Mouse (Mus musculus) layer of hippocampus, postnatal 14 days (tissue): Measurements from ENCODE around the gene Dydc1. TPM values are rescaled to one million over a fixed set of nuclear protein-coding genes. Genes with fewer than 3 reads are reported as not detected.
A peak's percentile ranks its signal among the peaks of the same experiment; 100 is the strongest.
"Not testable (repeated sequence)": the region's sequence is repeated elsewhere in the genome, so short reads cannot be mapped to it uniquely, and the experiment has no call there.

Experiments used
- DNase-seq, 2 experiments: peaks; one replicate each; pipeline ENCODE4 v3.0.0; 2021 to 2022; ENCODE audit warnings: low spot score in 2 of 2, mixed read lengths in 1 of 2
- long read RNA-seq, 2 experiments: library from polyadenylated mRNA; stranded (forward); transcript quantifications; one replicate each; pipeline ENCODE4 v2.0.0; 2021
- total RNA-seq, 2 experiments: library from RNA; stranded (reverse); gene quantifications; 2 replicates each; pipeline ENCODE4 v1.2.3; 2021

Dydc1 gene
- not detected for total RNA-seq
- long read RNA-seq, experiment 1: 0 reads
- long read RNA-seq, experiment 2: 0 reads

DNA sequence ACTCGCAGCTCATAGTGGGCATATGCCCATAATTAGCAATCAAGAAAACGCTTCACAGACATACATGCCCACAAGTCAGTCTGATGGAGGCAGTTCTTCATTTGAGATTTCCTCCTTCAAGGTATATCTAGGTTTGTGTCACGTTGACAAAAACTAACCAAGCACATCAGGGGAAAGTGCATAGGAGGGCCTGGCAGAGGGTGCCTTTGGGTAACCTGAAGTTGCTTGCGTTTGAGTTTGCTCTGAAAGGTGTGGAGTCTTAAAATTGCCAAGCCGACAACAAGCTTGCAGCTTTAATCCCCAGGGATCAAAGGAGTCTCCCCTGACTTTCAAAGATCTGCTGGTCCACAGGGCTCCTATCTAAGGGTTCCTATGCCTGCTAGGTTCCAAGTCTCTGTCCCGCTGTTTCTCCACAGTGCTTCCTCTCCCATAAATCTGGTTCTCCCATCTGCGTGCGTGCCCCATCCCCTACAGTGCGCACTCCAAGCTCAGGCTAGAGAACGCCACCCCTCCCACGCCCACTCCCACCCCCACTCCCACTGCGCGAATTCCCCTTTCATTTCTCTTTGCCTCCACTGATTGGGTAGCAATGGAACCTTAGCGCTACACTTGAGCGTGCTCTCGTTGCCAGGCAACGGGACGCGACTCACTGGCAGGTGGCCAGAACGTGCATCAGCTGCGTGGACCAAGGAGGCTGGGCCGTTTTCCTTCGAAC, at the start of gene Dydc1:
Gene Dydc1 (plus strand): TSS at position 683 of the 715 bp plus-strand sequence.
- DNase-seq: peak; percentile 78 to 83

DNA sequence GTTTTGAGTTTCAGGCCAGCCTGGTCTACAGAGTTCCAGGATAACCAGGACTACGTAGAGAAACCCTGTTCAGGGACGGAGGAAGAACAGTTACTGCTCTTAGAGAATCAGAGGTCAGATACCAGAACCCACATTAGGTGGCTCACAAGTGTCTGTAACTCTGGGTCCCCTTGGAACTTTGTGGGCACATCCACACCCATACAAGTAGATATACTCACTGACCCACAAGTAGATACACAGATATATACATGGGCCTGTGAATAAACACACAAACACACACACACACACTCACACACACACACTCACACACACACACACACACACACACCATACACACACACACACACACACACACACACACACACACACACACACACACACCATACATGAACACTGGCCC, 47.6 kb upstream of the Dydc1 start:
- DNase-seq: no peak

DNA sequence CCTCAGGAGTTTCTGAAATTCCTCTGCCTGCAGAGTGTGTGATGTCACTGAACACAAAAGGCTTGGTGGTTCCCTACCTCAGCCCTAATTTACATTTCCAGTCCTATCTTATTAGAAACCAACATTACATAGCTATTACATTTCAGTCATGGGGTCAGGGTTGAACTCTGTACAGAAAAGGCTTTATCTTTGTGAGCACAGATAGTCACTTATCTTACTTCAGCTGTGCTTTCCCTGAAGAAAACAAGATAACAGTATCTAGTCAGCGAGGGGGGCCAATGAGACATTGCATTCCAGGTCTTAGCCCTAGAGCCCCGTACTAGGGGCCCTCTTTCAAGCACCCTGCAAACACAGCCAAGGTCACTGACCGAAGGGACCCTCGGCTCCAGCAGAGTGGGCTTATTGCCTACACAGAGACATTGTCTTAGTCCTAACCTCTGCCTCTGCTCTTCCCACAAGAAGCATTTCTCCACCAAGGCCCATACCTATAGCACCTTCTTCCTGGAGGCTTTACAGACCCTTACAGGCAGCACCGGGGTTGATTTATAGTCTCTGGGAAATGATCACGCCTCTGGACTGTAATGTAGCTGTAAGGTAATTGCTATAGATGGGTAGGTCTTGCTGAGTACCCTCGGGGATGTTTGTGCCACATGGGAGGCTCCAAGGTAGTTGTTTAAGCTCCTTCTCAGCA, 47.0 kb upstream of the Dydc1 start:
- no peak for DNase-seq

DNA sequence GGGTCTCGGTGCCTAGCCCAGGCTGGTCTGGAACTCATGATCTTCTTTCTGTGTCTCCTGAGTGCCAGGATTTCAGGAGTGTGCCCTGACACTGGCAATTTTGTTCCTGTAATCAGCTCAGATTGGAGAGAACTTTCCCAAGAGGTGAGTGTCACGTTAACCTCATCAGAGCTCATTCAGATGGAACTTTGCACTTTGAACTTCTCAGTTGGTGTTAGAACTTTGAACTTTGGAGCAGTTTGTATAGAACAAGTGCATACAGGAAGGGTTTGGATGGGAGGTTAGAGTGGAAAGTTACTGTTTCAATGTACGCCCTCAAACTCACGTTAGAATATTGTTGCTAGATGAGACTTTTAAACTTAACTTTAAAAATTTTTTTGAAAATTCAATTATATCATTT, 43.4 kb upstream of the Dydc1 start:
- DNase-seq: no peak

DNA sequence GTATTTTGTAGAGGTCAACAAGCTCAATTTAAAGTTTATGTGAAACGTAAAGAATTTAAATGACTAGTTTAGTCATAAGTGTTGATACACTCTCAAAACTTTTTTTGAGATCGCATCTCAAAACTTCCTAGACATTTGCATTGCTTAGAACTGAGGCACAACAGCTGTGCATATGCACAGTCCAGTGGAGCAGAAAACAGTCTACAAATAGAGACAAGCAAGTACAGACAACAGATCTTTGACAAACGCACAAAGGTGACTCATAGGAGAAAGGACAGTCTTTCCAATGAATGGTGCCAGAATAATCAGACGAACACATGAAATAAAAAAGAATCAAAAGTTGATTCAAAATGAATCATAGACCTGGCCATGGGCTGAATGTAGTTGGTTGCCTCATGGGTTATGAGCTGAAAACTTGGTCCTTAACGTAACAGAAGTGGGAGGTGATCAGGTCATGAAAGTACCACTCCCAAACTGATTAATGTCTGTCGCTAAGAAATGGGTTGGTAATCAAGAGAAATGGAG, 41.7 kb upstream of the Dydc1 start:
- no peak for DNase-seq

DNA sequence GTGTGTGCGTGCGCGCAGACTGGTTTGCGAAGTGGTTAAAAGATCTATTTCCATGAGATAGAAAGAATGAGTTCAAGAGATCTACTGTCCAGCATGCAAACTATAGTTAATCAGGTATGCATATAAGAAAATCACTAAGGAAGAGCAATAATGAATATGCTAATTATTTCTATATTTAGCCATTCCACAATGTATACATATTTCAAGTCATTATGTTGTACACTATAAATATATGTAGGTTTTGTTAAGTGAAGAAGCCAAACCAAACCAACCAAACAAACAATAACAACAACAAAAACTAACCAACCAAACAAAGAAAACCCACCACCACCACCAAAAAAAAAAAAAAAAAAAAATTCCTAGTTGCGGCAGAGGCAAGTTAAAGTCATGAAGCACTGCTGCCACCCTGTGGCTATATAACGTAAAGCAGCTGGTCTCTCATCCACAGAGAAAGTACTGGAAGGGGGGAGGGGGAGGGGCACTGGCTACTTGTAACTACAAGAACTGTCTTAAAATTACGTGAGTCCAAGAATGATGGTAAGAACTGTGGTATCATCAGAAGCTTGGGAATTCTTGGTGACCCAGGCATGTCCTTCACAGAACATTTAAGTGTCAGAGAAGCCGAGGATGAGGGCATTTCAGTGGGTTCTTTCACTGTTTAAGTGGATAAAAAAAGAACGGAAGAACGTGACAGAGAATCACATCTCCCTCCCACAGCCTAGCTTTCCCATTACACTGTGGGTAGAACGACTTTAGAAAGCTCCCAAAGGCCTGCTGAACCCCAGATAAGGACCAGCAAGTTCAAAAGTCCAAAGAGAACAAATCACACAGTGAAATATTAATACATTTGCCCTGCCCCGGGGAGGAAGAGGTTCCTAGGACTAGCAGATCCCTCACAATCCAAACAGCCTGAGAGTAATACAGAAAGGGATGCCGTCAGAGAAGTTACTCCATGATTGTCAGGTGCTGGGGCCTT, 39.3 kb upstream of the Dydc1 start:
- peak; percentile 77 to 88 for DNase-seq

DNA sequence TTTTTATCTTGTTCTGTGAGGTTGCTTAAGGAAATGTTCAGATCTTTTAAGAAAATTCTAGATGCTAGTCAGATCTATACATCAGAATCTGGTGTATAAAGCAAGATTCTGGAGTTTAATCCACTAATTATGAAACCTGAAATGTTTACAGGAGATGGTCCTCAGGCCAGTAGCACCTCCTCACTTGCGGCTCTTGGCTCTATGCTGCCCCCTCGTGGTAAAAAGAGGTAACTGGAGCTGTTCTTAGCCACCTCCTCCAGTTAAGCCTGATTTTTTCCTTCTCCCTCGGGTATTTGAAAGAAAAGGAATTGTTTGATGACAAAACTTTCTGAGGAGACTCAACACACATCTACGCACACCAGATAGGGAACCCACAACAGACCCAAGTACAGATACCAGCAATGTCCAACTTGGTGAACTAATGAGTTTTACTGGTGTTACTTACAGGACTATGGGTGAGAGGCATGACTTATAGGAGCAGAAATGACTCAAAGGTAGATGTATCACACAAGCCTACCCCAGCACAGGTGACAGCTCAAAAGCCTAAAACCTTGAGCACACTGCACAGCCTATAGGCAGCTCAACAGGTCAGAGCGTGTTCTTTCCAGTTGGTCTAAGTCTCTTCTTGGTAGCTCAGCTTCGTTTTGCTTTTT, 37.4 kb upstream of the Dydc1 start:
- peak; percentile 47 to 57 for DNase-seq

DNA sequence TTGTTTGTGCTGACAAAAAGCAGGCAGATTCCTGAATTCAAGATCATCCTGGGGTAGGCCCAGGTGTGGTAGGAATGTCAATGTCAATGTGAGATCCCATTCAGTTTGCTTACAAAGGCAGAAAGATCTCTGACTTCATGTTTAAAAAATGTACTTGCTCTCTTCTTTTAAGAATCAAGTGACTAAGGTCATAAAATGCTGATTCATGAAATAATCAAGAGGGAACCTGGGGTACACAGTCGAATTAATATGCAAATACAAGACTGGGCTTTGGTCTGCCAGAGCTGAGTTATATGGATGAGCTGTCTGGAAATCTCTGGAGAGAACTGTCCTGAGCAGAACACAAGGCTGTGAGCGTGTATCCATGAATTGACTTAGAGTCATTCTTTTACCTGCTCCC, 25.3 kb upstream of the Dydc1 start:
- DNase-seq: no peak

DNA sequence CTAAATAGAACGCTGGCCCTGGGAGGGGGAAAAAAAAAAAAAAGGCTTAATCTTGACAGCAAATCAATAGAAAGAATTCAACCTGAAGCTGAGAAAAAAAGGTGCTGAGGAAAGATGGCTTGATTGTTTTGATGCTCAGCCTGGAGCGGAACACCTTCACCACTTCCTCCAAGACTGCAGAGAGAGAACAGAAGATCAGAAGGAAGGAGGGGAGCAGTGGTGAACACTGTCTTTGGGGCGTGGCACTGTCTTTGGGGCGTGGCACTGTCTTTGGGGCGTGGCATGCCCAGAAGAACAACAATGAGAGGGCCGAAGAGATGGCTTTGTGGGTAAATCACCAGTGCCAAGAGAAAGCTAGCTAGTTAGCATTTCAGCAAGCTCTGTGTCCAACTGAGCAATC, 22.2 kb upstream of the Dydc1 start:
- DNase-seq: no peak

DNA sequence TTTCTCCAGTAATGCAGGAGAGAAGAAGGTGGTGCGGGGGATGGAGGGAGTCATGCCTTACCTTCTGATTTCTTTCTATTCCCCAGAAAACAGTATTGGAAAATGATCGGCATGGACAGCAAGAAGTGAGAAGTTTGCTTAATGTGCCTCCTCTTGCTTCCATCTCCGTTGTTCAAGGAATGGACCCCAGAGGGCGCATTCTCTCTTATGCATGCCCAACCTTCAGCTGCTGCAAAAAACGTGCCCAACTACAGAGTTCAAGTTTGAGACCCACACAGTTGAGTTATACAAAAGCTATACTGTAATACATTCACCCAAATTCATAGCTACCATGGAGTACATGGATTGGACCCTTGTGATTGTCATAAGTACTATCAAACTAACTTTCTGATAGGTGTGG, 20.2 kb upstream of the Dydc1 start:
- no peak for DNase-seq

DNA sequence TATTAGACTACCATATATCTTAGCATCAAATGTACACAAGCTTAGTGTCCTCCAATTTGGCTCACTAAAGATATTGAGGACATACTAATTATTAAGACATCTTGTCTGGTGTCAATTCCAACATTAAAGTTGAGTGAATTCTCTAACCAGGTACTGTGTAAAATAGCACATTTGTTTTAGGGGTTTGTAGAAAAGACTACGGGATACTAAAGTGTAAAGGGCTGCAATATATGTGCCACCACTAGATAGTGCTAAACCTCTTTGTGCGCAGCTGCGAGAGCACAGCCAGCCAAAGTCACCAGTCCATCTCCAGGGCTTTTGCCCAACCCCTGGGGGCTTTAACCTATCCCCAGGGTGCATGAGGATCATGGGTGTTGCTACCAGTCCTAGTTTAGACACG, 19.5 kb upstream of the Dydc1 start:
- not testable (repeated sequence) for DNase-seq

DNA sequence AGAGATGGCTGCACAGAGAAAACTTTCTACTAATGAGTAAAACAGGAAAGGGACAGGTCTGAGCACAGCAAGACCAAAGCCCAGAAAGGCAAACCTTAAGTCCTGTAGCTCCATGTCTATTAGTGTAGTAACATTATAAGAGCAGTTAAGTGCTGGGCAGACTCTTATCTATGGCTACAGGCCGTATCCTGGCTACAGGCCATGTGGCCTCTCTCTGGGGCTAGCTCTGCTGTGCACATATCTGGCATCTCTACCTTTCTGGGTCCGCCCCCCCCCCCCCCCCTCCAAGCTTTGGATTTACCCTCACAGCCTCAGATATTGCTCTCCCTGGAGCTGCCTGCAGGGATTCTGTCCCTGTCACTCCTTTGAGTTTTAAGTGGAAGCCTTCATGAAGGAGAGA, 7.5 kb upstream of the Dydc1 start:
- DNase-seq: no peak

DNA sequence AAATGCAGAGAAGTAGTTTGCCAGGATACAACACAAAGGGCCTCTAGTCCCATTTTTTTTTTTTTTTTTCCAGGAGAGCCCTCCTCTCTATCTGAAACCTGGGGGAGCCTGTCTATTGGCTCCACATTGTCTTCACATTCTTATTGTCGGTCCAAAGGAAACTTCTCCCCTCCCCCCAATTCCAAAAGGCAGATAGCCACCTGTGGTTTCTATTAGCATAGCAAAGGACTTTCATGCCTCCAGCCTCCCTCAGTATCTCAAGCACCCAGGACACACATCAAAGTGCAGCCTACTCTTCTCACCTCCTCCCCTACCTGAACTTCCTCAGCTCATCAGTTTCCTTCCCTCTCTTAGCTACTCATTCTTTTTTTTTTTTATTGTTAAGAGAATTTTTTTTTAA, 6.3 kb upstream of the Dydc1 start:
- DNase-seq: no peak

DNA sequence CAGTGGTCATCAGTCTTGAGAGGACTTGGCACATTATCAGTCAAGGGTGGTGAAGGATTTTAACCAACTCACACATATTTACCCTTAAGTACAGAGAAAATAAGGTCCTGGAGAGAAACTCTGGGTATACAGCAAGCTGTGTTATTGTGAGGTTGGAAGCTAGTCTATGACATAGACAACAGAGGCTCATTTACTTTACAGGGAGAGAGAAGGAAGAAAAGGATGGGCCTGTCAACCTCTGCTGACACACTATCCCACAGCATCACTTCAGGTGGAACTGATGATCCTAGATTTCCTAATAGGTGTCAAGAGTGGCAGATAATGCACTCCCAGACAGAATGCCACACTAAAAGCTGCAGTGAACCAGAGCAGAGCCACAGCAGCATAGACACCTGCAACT, 3.6 kb upstream of the Dydc1 start, which contains the start of gene Dydc2:
Gene Dydc2 (minus strand): TSS at position 101 of the 400 bp plus-strand sequence.
- no peak for DNase-seq

DNA sequence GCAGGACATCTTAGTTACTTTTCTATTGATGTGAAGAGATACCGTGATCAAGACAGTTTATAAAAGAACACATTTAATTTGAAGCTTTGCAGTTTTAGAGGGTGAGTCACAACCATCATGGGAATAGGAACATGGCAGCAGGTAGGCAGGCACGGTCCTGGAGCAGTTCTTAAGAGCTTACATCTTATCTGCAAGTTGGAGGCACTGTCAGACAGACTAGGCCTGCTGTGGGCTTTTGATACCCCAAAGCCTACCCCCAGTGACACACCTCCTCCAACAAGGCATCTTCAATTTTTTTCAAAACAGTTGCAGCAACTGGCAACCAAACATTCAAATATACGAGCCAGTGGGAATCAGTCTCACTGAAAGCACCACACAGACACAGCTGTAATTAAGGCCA, 2.4 kb upstream of the Dydc1 start:
- DNase-seq: no peak

DNA sequence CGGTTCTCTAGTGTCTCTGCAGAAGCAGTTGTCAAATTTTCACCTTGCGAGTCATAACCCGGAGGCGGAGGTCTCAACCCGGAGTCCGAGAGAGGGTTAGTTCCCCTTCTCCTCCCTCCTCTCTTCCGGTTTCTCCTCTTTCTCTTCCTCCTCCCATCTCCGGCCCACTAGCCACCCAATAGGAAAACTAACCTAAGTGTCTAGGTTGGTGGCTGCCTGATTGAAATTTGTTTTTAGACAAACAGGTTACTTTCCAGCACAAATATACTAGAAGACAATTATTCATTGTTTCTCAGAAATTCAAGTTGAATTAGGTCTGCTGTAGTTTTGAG, 199 bp downstream of the Dydc1 start:
- DNase-seq: no peak

DNA sequence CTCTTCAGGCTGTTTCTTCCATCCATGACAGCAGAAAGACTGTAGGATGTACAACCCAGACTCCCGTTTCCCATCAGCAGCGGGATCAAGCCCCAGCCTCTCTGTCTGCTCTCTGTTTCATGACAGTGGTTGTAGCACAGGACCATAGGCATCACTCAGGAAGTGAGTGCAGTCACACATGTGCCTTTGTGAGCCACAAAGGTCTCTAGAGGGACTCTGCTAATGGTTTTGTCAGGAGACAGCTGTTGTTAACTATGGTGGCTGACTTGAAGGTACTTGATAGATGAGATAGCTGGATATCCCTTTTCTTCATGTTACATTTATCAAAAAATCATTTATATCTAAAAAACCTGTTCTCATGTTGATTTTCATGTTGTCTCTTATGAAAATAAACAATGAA, 9.7 kb downstream of the Dydc1 start:
- DNase-seq: no peak

DNA sequence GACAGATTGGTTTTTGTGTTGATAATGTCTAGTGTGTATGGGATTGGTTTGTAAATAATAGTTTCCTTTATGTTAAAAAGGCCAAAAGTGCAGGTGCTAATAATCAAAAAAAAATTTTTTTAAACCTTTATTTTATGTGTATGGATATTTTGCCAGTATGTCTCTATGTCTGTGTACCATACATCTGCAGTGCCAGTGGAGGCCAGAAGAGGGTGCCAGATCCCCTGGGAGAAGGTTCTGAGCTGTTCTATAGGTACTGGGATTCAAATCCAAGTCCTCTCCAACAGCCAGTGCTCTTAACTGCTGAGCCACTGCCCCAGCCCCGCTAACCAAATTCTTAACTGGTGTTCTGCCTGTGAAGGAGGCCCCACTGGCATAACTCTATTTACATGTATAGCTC, 14.8 kb downstream of the Dydc1 start:
- DNase-seq: no peak

DNA sequence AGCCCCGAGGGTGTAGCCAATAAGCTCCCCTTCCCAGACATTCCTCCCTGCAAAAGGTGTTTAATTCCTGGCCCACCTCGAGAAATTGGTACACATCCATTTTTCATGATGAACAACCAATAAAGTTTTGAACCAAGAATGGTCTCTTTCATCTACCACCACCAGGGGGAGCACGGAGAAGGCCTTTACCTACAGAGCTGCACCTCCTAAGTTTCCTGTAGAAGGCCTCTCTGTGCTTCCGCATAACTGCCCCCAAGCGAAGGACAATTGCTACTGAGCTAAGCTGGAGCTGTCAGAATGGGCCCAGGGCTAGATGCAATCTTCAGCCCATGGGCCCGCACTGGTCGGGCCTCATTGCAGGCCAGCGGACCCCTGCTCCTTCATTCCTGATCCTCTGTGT, 18.1 kb downstream of the Dydc1 start:
- no peak for DNase-seq

DNA sequence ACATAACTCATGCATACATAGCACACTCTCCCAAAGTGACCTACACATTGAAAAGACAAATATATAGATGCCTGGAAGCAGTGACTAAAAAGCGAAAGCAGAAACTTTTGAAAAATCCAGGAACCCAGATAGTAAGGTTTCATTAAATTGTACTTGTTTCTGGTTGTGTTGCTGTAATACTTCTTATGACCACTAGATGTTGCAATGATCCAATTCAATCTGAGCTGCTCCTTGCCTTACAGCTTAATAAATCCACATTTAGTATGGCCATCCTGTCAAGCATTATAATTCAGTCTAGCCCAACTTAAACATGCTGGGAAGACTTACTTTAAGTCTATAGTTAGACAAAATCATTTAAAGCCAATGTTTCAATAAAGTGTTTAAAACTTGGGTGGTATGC, 21.4 kb downstream of the Dydc1 start:
- DNase-seq: no peak

DNA sequence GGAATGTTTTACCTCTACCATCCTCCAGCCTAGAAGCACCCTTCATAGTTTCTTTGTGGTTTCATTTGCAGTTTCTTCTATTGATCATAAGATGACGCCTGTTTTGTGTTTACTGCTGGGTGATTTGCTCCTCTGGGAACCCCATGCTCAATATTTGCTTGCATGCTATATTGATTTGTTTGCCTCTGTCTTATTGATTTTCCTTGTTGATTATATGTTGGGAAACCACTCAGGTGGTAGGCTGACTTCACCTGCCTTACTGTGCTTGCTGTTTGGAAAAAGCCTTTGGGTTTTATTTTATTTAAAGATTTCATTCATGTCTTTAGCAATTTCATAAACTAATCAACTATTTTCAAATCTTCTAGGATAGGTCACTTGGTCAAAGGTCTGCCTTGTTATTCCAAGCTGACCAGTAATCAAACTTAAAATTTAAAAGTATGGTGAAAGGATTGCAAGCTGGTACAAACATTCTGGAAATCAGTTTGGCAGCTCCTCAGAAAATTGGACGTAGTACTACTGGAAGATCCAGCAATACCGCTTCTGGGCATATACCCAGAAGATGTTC, 23.7 kb downstream of the Dydc1 start:
- no peak for DNase-seq
